Mouse (Mus musculus) CD4-positive, CD25-positive, alpha-beta regulatory T cell, adult 2 months (primary cell): Measurements from ENCODE around the gene Ccnb1ip1.

Source experiments
- DNase-seq: peaks from one replicate; pipeline ENCODE4 v3.0.0-alpha.2; 2012; ENCODE audit warnings: low read depth, low spot score

Ccnb1ip1 gene

GRCm38 (mm10) chr14:50784391-50785250 lies 22.9 kb downstream of the Ccnb1ip1 start:
- DNase-seq = peak; percentile 49

DNA sequence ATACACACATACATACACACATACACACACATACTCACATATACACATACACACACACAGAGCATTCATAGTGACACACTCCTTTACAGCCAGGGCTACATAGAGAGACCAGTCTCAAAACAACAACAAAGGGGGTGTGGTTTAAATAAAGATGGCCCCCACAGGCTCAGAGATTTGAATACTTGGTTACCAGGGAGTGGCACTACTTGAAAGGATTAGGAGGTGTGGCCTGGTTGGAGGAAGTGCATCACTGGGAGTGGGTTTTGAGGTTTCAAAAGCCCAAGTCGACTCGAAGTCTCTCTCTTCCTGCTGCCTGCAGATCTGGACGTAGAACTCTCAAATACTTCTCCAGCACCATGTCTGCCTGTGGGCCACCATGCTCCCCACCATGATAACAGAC lies 25.4 kb downstream of the Ccnb1ip1 start:
- no peak for DNase-seq

DNA sequence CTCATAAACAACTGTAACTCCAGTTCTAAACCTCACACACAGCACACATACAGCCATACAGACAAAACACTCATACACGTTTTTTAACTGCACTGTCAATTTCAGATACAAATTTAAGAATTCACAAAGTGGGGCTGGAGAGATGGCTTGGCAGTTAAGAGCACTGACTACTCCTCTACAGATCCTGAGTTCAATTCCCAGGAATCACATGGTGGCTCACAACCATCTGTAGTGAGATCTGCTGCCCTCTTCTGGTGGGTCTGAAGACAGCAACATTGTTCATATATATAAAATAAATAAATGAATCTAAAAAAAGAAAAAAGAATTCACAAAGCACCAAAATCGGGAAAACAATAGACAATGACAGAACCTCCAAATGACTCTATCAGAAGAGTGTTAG lies 36.2 kb downstream of the Ccnb1ip1 start:
- peak; percentile 24 for DNase-seq

DNA sequence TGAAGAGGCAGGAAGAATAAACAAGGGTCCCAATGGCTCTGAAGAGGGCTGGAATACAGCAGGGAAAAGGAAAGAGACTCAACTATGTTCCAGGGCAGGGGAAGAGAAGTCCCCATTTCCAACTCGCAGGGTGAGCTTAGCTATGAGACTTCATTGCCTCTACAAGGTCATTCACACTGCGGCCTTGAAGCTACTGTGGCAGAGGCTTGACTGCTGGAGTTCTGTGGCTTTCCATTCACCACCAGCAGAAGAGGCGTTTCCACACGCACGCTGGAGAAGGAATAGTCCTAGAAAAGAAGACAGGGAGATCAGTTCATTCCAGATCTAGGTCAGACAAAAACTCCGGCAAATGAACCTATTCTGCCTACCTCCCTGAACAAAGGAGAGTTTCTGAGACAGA lies 41.8 kb downstream of the Ccnb1ip1 start:
- DNase-seq = no peak

GRCm38 (mm10) chr14:50758416-50759085 lies 49.0 kb downstream of the Ccnb1ip1 start:
- no peak for DNase-seq

- DNase-seq = no peak
Measured at GRCm38 (mm10) chr14:50744994-50745393, 62.5 kb downstream of the Ccnb1ip1 start, which contains the start of gene Olfr749. Gene Olfr749, minus strand, starts transcription at chr14:50745094.

GRCm38 (mm10) chr14:50741584-50741983 lies 65.9 kb downstream of the Ccnb1ip1 start:
- no peak for DNase-seq

DNA sequence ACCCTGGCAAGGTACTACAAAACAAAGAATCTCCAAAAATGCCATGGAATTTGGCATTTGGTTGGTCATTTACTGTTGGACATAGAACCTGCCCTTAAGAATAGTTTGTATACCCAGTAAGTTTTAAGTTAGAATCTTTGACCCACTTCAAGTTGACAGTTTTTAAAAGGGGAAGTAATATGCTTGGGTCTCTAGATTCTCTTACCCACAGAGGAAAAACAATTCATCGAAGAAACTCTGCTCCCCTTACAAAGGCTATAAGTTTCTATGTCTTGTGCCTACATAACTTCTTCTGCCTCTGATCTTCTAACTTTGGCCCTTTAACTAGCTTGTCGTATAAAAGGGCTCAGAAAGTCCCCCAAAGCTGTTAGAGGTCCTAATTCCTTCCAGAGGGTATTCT lies 67.2 kb downstream of the Ccnb1ip1 start:
- DNase-seq = no peak
